9 mouse cellular contexts compared by ENCODE assay signal in the genomic region with DNA sequence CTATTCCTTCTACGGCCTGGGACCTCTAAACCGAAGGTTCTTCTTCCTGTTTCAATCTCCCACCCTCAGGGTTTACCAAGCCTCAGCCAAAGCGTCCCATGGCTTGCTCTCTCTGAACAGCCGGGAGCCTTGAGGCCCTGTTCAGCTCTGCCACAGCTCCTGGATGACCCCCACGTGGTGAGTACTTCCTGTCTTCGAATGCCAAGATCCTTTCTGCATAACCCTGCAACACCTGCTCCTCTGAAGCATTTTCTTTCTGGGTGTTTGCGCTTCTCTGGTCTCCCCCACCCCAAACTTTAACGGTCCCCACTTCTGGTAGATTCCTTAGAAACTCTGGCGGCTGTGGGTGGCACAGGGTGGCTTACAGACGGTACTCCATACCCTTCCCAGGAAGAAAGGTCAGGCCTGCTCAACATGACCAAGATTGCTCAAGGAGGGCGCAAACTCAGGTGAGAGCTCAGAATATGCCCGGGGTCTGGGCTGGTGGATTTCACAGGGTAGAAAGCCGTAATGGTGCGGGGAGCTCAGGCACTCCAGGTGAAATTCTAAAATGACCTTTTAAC. TPM values are rescaled to one million over a fixed set of nuclear protein-coding genes. Genes with fewer than 3 reads are reported as not detected.
A peak's percentile ranks its signal among the peaks of the same experiment; 100 is the strongest.
DNase-seq lines count a peak whose midpoint lies in the region; ATAC-seq and TF ChIP-seq lines count a peak whose summit lies in the region.
"Had no signal": no experiment of that assay in that cellular context is flagged by ENCODE, and none has a peak within 500 bp of the region (broad histone marks: within the 10 kb centered on the region; RNA-seq: fewer than 3 reads in every experiment).

No protein-coding gene starts in this region.

- DNase-seq in heart, adult 11 months: no peak
- no peak for DNase-seq in cerebellum, postnatal 14 days
- no peak for DNase-seq in right cerebral cortex, postnatal 10 days (ENCODE audit: low spot score in 2 of 2)
- no peak for DNase-seq in kidney, adult 9 months
- DNase-seq: right cerebral cortex, postnatal 14 days had no signal

- TF ChIP-seq EP300 in ES-Bruce4 (IDR thresholded peaks at IDR 0.05; ENCODE audit: insufficient read depth, low read depth, low read length): no peak

- H3K27ac ChIP-seq in heart, embryonic 13.5 days (replicated peaks): no peak overlapping the region
- H3K27ac ChIP-seq in ES-Bruce4 (ENCODE audit: insufficient read depth, low read length): no peak overlapping the region
- H3K27ac ChIP-seq in hindbrain, embryonic 15.5 days (replicated peaks): no peak overlapping the region
- no peak overlapping the region for H3K27ac ChIP-seq in midbrain, embryonic 16.5 days (ENCODE audit: low read length)

- H3K36me3 ChIP-seq in heart, embryonic 13.5 days: no peaks in the 10 kb centered on the region
- no peaks in the 10 kb centered on the region for H3K36me3 ChIP-seq in ES-Bruce4 (ENCODE audit: control insufficient read depth, insufficient read depth, low read length, poor library complexity, severe bottlenecking)
- no peaks in the 10 kb centered on the region for H3K36me3 ChIP-seq in hindbrain, embryonic 15.5 days
- no peaks in the 10 kb centered on the region for H3K36me3 ChIP-seq in midbrain, embryonic 16.5 days (ENCODE audit: control insufficient read depth, insufficient read depth, low read length)

- TF ChIP-seq CTCF in ES-Bruce4 (IDR thresholded peaks at IDR 0.05; ENCODE audit: low read depth, low read length): no peak

- peak overlapping the region; percentile 84 for H3K4me2 ChIP-seq in heart, embryonic 13.5 days
- peak overlapping the region; percentile 62; the same call in 1 of the 2 replicates for H3K4me2 ChIP-seq in hindbrain, embryonic 15.5 days
- peak overlapping the region; percentile 62; the same call in 1 of the 2 replicates for H3K4me2 ChIP-seq in midbrain, embryonic 16.5 days (ENCODE audit: low read length)

- peak overlapping the region; percentile 58 for H3K4me3 ChIP-seq in heart, embryonic 13.5 days
- peak overlapping the region; percentile 56 for H3K4me3 ChIP-seq in ES-Bruce4 (ENCODE audit: low read depth, low read length)
- H3K4me3 ChIP-seq in hindbrain, embryonic 15.5 days: peak overlapping the region; percentile 35; the same call in 1 of the 2 replicates
- H3K4me3 ChIP-seq in midbrain, embryonic 16.5 days (ENCODE audit: low read depth, low read length): no peak overlapping the region

- peaks cover 98% of the 10 kb centered on the region for H3K27me3 ChIP-seq in heart, embryonic 13.5 days (replicated peaks)
- H3K27me3 ChIP-seq in ES-Bruce4 (ENCODE audit: control insufficient read depth, insufficient read depth, low read length, poor library complexity, severe bottlenecking): no peaks in the 10 kb centered on the region
- H3K27me3 ChIP-seq in hindbrain, embryonic 15.5 days: peaks cover 75% of the 10 kb centered on the region
- peaks cover 61% of the 10 kb centered on the region for H3K27me3 ChIP-seq in midbrain, embryonic 16.5 days (ENCODE audit: control insufficient read depth, insufficient read depth, low read depth, low read length)

- 36% methylated on average over 14 of the region's 14 CpGs for WGBS in heart, embryonic 13.5 days
- WGBS in hindbrain, embryonic 15.5 days: 36% methylated on average over 14 of the region's 14 CpGs
- 36% methylated on average over 14 of the region's 14 CpGs for WGBS in midbrain, embryonic 16.5 days

- H3K9ac ChIP-seq in heart, embryonic 13.5 days: peak overlapping the region; percentile 73
- H3K9ac ChIP-seq in ES-Bruce4 (ENCODE audit: low read depth, poor library complexity, severe bottlenecking): peak overlapping the region; percentile 75
- H3K9ac ChIP-seq in hindbrain, embryonic 15.5 days: peak overlapping the region; percentile 27; the same call in 1 of the 2 replicates
- no peak overlapping the region for H3K9ac ChIP-seq in midbrain, embryonic 16.5 days (ENCODE audit: low read depth, low read length)

- TF ChIP-seq POLR2A in ES-Bruce4 (IDR thresholded peaks at IDR 0.05; ENCODE audit: insufficient read depth, low read length): no peak

- H3K4me1 ChIP-seq in heart, embryonic 13.5 days: peaks cover 24% of the 10 kb centered on the region
- peaks cover 12% of the 10 kb centered on the region for H3K4me1 ChIP-seq in ES-Bruce4 (ENCODE audit: control insufficient read depth, insufficient read depth, low read length)
- H3K4me1 ChIP-seq in hindbrain, embryonic 15.5 days (replicated peaks): peaks cover 14% of the 10 kb centered on the region
- H3K4me1 ChIP-seq in midbrain, embryonic 16.5 days (ENCODE audit: control insufficient read depth, insufficient read depth, low read length): peaks cover 7% of the 10 kb centered on the region

- ATAC-seq in heart, embryonic 13.5 days (ENCODE audit: extremely low read depth, insufficient number of reproducible peaks, low FRiP score, low TSS enrichment): no peak
- ATAC-seq in hindbrain, embryonic 15.5 days (ENCODE audit: low FRiP score, low read depth): no peak
- ATAC-seq in midbrain, embryonic 16.5 days: no peak

- H3K9me3 ChIP-seq in heart, embryonic 13.5 days: no peaks in the 10 kb centered on the region
- no peaks in the 10 kb centered on the region for H3K9me3 ChIP-seq in ES-Bruce4 (replicated peaks; ENCODE audit: control insufficient read depth, insufficient read depth, low read length, poor library complexity, severe bottlenecking)
- no peaks in the 10 kb centered on the region for H3K9me3 ChIP-seq in hindbrain, embryonic 15.5 days
- H3K9me3 ChIP-seq in midbrain, embryonic 16.5 days (replicated peaks; ENCODE audit: control insufficient read depth, low read length, poor library complexity, severe bottlenecking): no peaks in the 10 kb centered on the region

RNA-seq across cellular contexts. Expression of a gene that starts 3.8 kb away (rescaled TPM):
- 1.7 and 1.9 TPM in 2 replicates for polyA plus RNA-seq in heart, embryonic 13.5 days (2015; fragmentation: Nextera tagmentation; extraction: Ambion mirVana)
- polyA plus RNA-seq in ES-Bruce4 (2011; ENCODE audit: insufficient read depth, insufficient read length, low read depth, missing spikeins): 8.5 and 9.1 TPM in 2 replicates
- polyA plus RNA-seq in hindbrain, embryonic 15.5 days (2015; fragmentation: Nextera tagmentation; extraction: Ambion mirVana): 0.86 and 1.5 TPM in 2 replicates
- polyA plus RNA-seq in midbrain, embryonic 16.5 days (2015; fragmentation: Nextera tagmentation; extraction: Ambion mirVana): 0.46 and 0.75 TPM in 2 replicates

RNA-seq across cellular contexts. Expression of a gene that starts 13.9 kb away (rescaled TPM):
- polyA plus RNA-seq in heart, embryonic 13.5 days (2015; fragmentation: Nextera tagmentation; extraction: Ambion mirVana): 84.0 and 86.4 TPM in 2 replicates
- polyA plus RNA-seq in ES-Bruce4 (2011; ENCODE audit: insufficient read depth, insufficient read length, low read depth, missing spikeins): 129 and 136 TPM in 2 replicates
- polyA plus RNA-seq in hindbrain, embryonic 15.5 days (2015; fragmentation: Nextera tagmentation; extraction: Ambion mirVana): 115 and 118 TPM in 2 replicates
- 123 and 128 TPM in 2 replicates for polyA plus RNA-seq in midbrain, embryonic 16.5 days (2015; fragmentation: Nextera tagmentation; extraction: Ambion mirVana)

RNA-seq across cellular contexts. Expression of a gene that starts 16.2 kb away (rescaled TPM):
- 0.93 and 1.4 TPM in 2 replicates for polyA plus RNA-seq in heart, embryonic 13.5 days (2015; fragmentation: Nextera tagmentation; extraction: Ambion mirVana)
- polyA plus RNA-seq in ES-Bruce4 (2011; ENCODE audit: insufficient read depth, insufficient read length, low read depth, missing spikeins): 19.8 and 21.4 TPM in 2 replicates
- polyA plus RNA-seq in hindbrain, embryonic 15.5 days (2015; fragmentation: Nextera tagmentation; extraction: Ambion mirVana): 1.6 and 2.0 TPM in 2 replicates
- 0.92 and 1.3 TPM in 2 replicates for polyA plus RNA-seq in midbrain, embryonic 16.5 days (2015; fragmentation: Nextera tagmentation; extraction: Ambion mirVana)

RNA-seq across cellular contexts. Expression of a gene that starts 28.7 kb away (rescaled TPM):
- polyA plus RNA-seq in heart, embryonic 13.5 days (2015; fragmentation: Nextera tagmentation; extraction: Ambion mirVana): 0.06 TPM in 1 of 2 replicates, not detected in the other
- not detected in 2 replicates for polyA plus RNA-seq in ES-Bruce4 (2011; ENCODE audit: insufficient read depth, insufficient read length, low read depth, missing spikeins)
- polyA plus RNA-seq in hindbrain, embryonic 15.5 days (2015; fragmentation: Nextera tagmentation; extraction: Ambion mirVana): 0.09 TPM in 1 of 2 replicates, not detected in the other
- polyA plus RNA-seq in midbrain, embryonic 16.5 days (2015; fragmentation: Nextera tagmentation; extraction: Ambion mirVana): 0.04 TPM in 2 replicates

RNA-seq across cellular contexts. Expression of a gene that starts 36.7 kb away (rescaled TPM):
- 12.6 and 12.7 TPM in 2 replicates for polyA plus RNA-seq in heart, embryonic 13.5 days (2015; fragmentation: Nextera tagmentation; extraction: Ambion mirVana)
- 26.2 and 26.7 TPM in 2 replicates for polyA plus RNA-seq in ES-Bruce4 (2011; ENCODE audit: insufficient read depth, insufficient read length, low read depth, missing spikeins)
- polyA plus RNA-seq in hindbrain, embryonic 15.5 days (2015; fragmentation: Nextera tagmentation; extraction: Ambion mirVana): 16.1 and 17.5 TPM in 2 replicates
- 12.6 and 15.3 TPM in 2 replicates for polyA plus RNA-seq in midbrain, embryonic 16.5 days (2015; fragmentation: Nextera tagmentation; extraction: Ambion mirVana)
